Mouse (Mus musculus): Measurements from ENCODE around the gene Arid4a.

- no peak for TF ChIP-seq CTCF (IDR thresholded peaks at IDR 0.05; ENCODE audit: borderline replicate concordance, control insufficient read depth, extremely low read depth, insufficient read depth, low read length, poor library complexity)
- no peak for TF ChIP-seq POLR2A (IDR thresholded peaks at IDR 0.05; ENCODE audit: control insufficient read depth, extremely low read depth, insufficient read depth, low read length, poor library complexity)
Observed at GRCm38 (mm10) chr12:71017827-71018226, 2.0 kb downstream of the Arid4a start.

All from thymus, adult 2 months (tissue).